Mouse (Mus musculus): ENCODE measurements at regions not wholly inside any gene's neighbourhood (a gene's known extent, or its start where the extent isn't known, plus 50 kb on each side); places are given as distances from the start of the nearest gene placed in this dataset.
A peak's percentile ranks its signal among the peaks of the same experiment; 100 is the strongest.

DNA sequence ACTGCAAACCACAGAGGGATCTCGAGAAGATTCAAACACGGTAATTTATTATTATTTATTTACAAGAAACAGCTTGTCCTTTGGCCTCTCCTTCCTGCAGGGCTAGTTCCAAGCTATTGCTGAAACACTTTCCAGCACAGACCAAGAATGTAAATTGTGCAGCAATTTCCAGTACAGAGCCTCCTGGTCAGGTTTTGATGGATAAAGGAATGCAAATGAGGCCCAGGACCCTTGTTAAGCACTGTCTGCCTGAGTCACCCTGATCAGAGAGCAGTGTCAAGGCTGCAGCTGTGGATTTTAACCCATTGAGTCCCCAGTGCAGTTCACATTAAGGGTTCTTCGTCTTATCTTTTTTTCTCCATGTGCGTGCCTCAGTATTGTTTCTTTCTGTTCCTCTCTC, 142.3 kb upstream of the Zkscan2 start:
- H3K4me3 ChIP-seq (ENCODE audit: insufficient read depth in 1 of 2, low read depth in 2 of 2, low read length in 2 of 2), result no peak overlapping the region
- no peaks in the 10 kb centered on the region for H3K36me3 ChIP-seq (replicated peaks; ENCODE audit: control insufficient read depth, insufficient read depth, low read depth)
- H3K9ac ChIP-seq (replicated peaks), result no peak overlapping the region
- ATAC-seq (ENCODE audit: insufficient read depth) (no peak), DNase-seq (ENCODE audit: low read depth in 3 of 3, low spot score in 3 of 3) (no peak)
- 43% methylated on average over 4 of the region's 4 CpGs for WGBS (ENCODE audit: insufficient replicate concordance)
- no peaks in the 10 kb centered on the region for H3K9me3 ChIP-seq (ENCODE audit: control insufficient read depth, low read length)
- TF ChIP-seq CTCF (IDR thresholded peaks at IDR 0.05; ENCODE audit: low read depth) (no peak), EP300 (IDR thresholded peaks at IDR 0.05; ENCODE audit: low read depth) (no peak)
- H3K4me2 ChIP-seq (ENCODE audit: low read depth), result no peak overlapping the region
- no peaks in the 10 kb centered on the region for H3K27me3 ChIP-seq (ENCODE audit: control insufficient read depth, insufficient read depth, low read length)
- no peak overlapping the region for H3K27ac ChIP-seq
- no peaks in the 10 kb centered on the region for H3K4me1 ChIP-seq (replicated peaks; ENCODE audit: control insufficient read depth in 2 of 2, insufficient read depth in 2 of 2, low read length in 1 of 2)

DNA sequence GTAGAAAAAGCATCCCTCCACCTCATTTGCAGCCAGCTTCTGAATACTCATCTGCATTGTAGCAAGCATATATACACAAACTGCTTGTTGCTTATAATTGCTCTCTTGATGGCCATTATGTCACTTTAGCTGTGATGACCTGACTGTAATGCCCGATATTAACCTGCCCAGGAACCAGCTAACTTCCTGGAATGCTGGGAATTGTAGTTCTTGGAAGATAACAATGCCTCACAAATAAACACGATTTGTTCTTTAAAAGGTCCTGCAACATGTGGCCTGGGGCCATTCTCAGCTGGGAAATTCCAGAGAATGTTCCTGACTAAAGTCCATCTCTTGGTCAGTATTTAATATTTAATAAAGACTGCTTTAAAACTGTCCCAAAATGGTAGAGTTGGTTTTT, 143.2 kb upstream of the Zkscan2 start:
- H3K27ac ChIP-seq, result no peak overlapping the region
- DNase-seq (ENCODE audit: low read depth in 3 of 3, low spot score in 3 of 3) (no peak), ATAC-seq (ENCODE audit: insufficient read depth) (no peak)
- no peaks in the 10 kb centered on the region for H3K9me3 ChIP-seq (ENCODE audit: control insufficient read depth, low read length)
- 8% methylated on average over 2 of the region's 2 CpGs for WGBS (ENCODE audit: insufficient replicate concordance)
- H3K9ac ChIP-seq (replicated peaks), result no peak overlapping the region
- H3K4me2 ChIP-seq (ENCODE audit: low read depth), result no peak overlapping the region
- TF ChIP-seq EP300 (IDR thresholded peaks at IDR 0.05; ENCODE audit: low read depth) (no peak), CTCF (IDR thresholded peaks at IDR 0.05; ENCODE audit: low read depth) (no peak)
- H3K4me1 ChIP-seq (replicated peaks; ENCODE audit: control insufficient read depth in 2 of 2, insufficient read depth in 2 of 2, low read length in 1 of 2), result no peaks in the 10 kb centered on the region
- H3K27me3 ChIP-seq (ENCODE audit: control insufficient read depth, insufficient read depth, low read length), result no peaks in the 10 kb centered on the region
- no peak overlapping the region for H3K4me3 ChIP-seq (ENCODE audit: insufficient read depth in 1 of 2, low read depth in 2 of 2, low read length in 2 of 2)
- H3K36me3 ChIP-seq (replicated peaks; ENCODE audit: control insufficient read depth, insufficient read depth, low read depth), result no peaks in the 10 kb centered on the region

- WGBS (ENCODE audit: insufficient replicate concordance), result 69% methylated on average over 3 of the region's 3 CpGs
- no peak for DNase-seq (ENCODE audit: low read depth in 3 of 3, low spot score in 3 of 3)
- no peak overlapping the region for H3K4me2 ChIP-seq (ENCODE audit: low read depth)
- ATAC-seq (ENCODE audit: insufficient read depth), result no peak
- no peaks in the 10 kb centered on the region for H3K36me3 ChIP-seq (replicated peaks; ENCODE audit: control insufficient read depth, insufficient read depth, low read depth)
- H3K4me1 ChIP-seq (replicated peaks; ENCODE audit: control insufficient read depth in 2 of 2, insufficient read depth in 2 of 2, low read length in 1 of 2), result no peaks in the 10 kb centered on the region
- no peak overlapping the region for H3K4me3 ChIP-seq (ENCODE audit: insufficient read depth in 1 of 2, low read depth in 2 of 2, low read length in 2 of 2)
- TF ChIP-seq EP300 (IDR thresholded peaks at IDR 0.05; ENCODE audit: low read depth) (no peak), CTCF (IDR thresholded peaks at IDR 0.05; ENCODE audit: low read depth) (no peak)
- H3K9ac ChIP-seq (replicated peaks), result no peak overlapping the region
- no peaks in the 10 kb centered on the region for H3K9me3 ChIP-seq (ENCODE audit: control insufficient read depth, low read length)
- no peaks in the 10 kb centered on the region for H3K27me3 ChIP-seq (ENCODE audit: control insufficient read depth, insufficient read depth, low read length)
- no peak overlapping the region for H3K27ac ChIP-seq
These were observed 145.3 kb upstream of the Zkscan2 start for GRCm38 (mm10) chr7:123645521-123645920.

GRCm38 (mm10) chr7:123665459-123665858, 165.2 kb upstream of the Zkscan2 start:
- Histone ChIP-seq H3K4me1 (replicated peaks; ENCODE audit: control insufficient read depth in 2 of 2, insufficient read depth in 2 of 2, low read length in 1 of 2) (no peaks in the 10 kb centered on the region), H3K27ac (no peak overlapping the region), H3K9ac (replicated peaks) (no peak overlapping the region), H3K36me3 (replicated peaks; ENCODE audit: control insufficient read depth, insufficient read depth, low read depth) (no peaks in the 10 kb centered on the region), H3K27me3 (ENCODE audit: control insufficient read depth, insufficient read depth, low read length) (no peaks in the 10 kb centered on the region), H3K4me2 (ENCODE audit: low read depth) (no peak overlapping the region), H3K9me3 (ENCODE audit: control insufficient read depth, low read length) (no peaks in the 10 kb centered on the region), H3K4me3 (ENCODE audit: insufficient read depth in 1 of 2, low read depth in 2 of 2, low read length in 2 of 2) (no peak overlapping the region)
- WGBS (ENCODE audit: insufficient replicate concordance), result 27% methylated on average over 5 of the region's 5 CpGs
- no peak for DNase-seq (ENCODE audit: low read depth in 3 of 3, low spot score in 3 of 3)
- no peak for ATAC-seq (ENCODE audit: insufficient read depth)
- TF ChIP-seq CTCF (IDR thresholded peaks at IDR 0.05; ENCODE audit: low read depth) (peak; percentile 33; the same call in 1 of the 2 replicates), EP300 (IDR thresholded peaks at IDR 0.05; ENCODE audit: low read depth) (no peak)

GRCm38 (mm10) chr7:123684762-123685161, 184.5 kb upstream of the Zkscan2 start:
- no peaks in the 10 kb centered on the region for H3K36me3 ChIP-seq (replicated peaks; ENCODE audit: control insufficient read depth, insufficient read depth, low read depth)
- H3K27ac ChIP-seq, result no peak overlapping the region
- ATAC-seq (ENCODE audit: insufficient read depth), result no peak
- no peak for DNase-seq (ENCODE audit: low read depth in 3 of 3, low spot score in 3 of 3)
- 57% methylated on average over 3 of the region's 3 CpGs for WGBS (ENCODE audit: insufficient replicate concordance)
- TF ChIP-seq CTCF (IDR thresholded peaks at IDR 0.05; ENCODE audit: low read depth) (no peak), EP300 (IDR thresholded peaks at IDR 0.05; ENCODE audit: low read depth) (no peak)
- H3K4me1 ChIP-seq (replicated peaks; ENCODE audit: control insufficient read depth in 2 of 2, insufficient read depth in 2 of 2, low read length in 1 of 2), result no peaks in the 10 kb centered on the region
- no peak overlapping the region for H3K9ac ChIP-seq (replicated peaks)
- H3K9me3 ChIP-seq (ENCODE audit: control insufficient read depth, low read length), result no peaks in the 10 kb centered on the region
- no peak overlapping the region for H3K4me3 ChIP-seq (ENCODE audit: insufficient read depth in 1 of 2, low read depth in 2 of 2, low read length in 2 of 2)
- no peaks in the 10 kb centered on the region for H3K27me3 ChIP-seq (ENCODE audit: control insufficient read depth, insufficient read depth, low read length)
- H3K4me2 ChIP-seq (ENCODE audit: low read depth), result no peak overlapping the region

All from liver, embryonic 14.5 days (tissue).